11 mouse cellular contexts compared by ENCODE assay signal in the genomic region with DNA sequence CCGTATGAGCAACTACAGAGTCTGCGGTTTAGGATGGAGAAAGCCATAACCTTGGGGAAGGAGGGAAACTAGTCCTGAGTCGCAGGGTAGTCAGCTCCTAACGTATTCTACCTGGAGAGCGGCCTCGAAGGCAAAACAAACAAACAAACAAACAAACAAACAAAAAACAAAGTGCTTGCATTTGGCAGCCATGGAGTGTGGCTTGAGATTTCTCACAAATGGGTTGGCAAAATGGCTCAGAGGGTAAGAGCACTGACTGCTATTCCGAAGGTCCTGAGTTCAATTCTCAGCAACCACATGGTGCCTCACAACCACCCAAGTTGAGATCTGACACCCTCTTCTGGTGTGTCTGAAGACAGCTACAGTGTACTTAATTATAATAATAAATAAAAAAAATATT. TPM values are rescaled to one million over a fixed set of nuclear protein-coding genes. Genes with fewer than 3 reads are reported as not detected.
DNase-seq lines count a peak whose midpoint lies in the region; ATAC-seq and TF ChIP-seq lines count a peak whose summit lies in the region.
"Had no signal": no experiment of that assay in that cellular context is flagged by ENCODE, and none has a peak within 500 bp of the region (broad histone marks: within the 10 kb centered on the region; RNA-seq: fewer than 3 reads in every experiment).

No protein-coding gene starts in this region.

- H3K4me3 ChIP-seq in heart, embryonic 15.5 days: no peak overlapping the region
- H3K4me3 ChIP-seq in CH12.LX (replicated peaks in 1 of 3; ENCODE audit: low read depth in 2 of 3, low read length in 2 of 3, poor library complexity in 1 of 3): no peak overlapping the region
- H3K4me3 ChIP-seq in embryonic facial prominence, embryonic 14.5 days (ENCODE audit: low read depth, low read length): no peak overlapping the region
- H3K4me3 ChIP-seq in liver, embryonic 11.5 days (ENCODE audit: low read depth, low read length): no peak overlapping the region
- H3K4me3 ChIP-seq in hindbrain, embryonic 10.5 days: no peak overlapping the region

- no peak overlapping the region for H3K4me2 ChIP-seq in heart, embryonic 15.5 days
- H3K4me2 ChIP-seq in CH12.LX (ENCODE audit: insufficient read depth, low read depth, poor library complexity, severe bottlenecking): no peak overlapping the region
- no peak overlapping the region for H3K4me2 ChIP-seq in embryonic facial prominence, embryonic 14.5 days (ENCODE audit: low read depth, low read length)
- peak overlapping the region; percentile 3; the same call in 1 of the 2 replicates for H3K4me2 ChIP-seq in liver, embryonic 11.5 days

- 86% methylated on average over 7 of the region's 7 CpGs for WGBS in heart, embryonic 15.5 days
- WGBS in embryonic facial prominence, embryonic 14.5 days: 73% methylated on average over 7 of the region's 7 CpGs
- 79% methylated on average over 7 of the region's 7 CpGs for WGBS in liver, embryonic 11.5 days
- WGBS in hindbrain, embryonic 10.5 days: 83% methylated on average over 7 of the region's 7 CpGs

- H3K27me3 ChIP-seq in heart, embryonic 15.5 days: no peaks in the 10 kb centered on the region
- H3K27me3 ChIP-seq in CH12.LX (replicated peaks): peaks cover 10% of the 10 kb centered on the region
- no peaks in the 10 kb centered on the region for H3K27me3 ChIP-seq in embryonic facial prominence, embryonic 14.5 days (replicated peaks; ENCODE audit: control insufficient read depth, insufficient read depth, low read length)
- H3K27me3 ChIP-seq in liver, embryonic 11.5 days (replicated peaks; ENCODE audit: control insufficient read depth, insufficient read depth, low read length): no peaks in the 10 kb centered on the region
- peaks cover 7% of the 10 kb centered on the region for H3K27me3 ChIP-seq in hindbrain, embryonic 10.5 days (ENCODE audit: insufficient read depth, poor library complexity, severe bottlenecking)

- no peak for TF ChIP-seq RAD21 in CH12.LX (IDR thresholded peaks at IDR 0.05; ENCODE audit: low read depth, low read length)

- peaks cover 13% of the 10 kb centered on the region for H3K36me3 ChIP-seq in heart, embryonic 15.5 days
- peaks cover 12 to 14% of the 10 kb centered on the region in 2 experiments for H3K36me3 ChIP-seq in CH12.LX (replicated peaks in 1 of 2; ENCODE audit: control insufficient read depth in 1 of 2, insufficient read depth in 1 of 2, low read length in 1 of 2)
- peaks cover 13% of the 10 kb centered on the region for H3K36me3 ChIP-seq in embryonic facial prominence, embryonic 14.5 days (ENCODE audit: control insufficient read depth, insufficient read depth, low read length)
- H3K36me3 ChIP-seq in liver, embryonic 11.5 days (ENCODE audit: control insufficient read depth, insufficient read depth, low read length): peaks cover 8% of the 10 kb centered on the region; the same call in 1 of the 2 replicates
- peaks cover 14% of the 10 kb centered on the region for H3K36me3 ChIP-seq in hindbrain, embryonic 10.5 days

- in situ Hi-C loops in CH12.LX (cut with MboI; ENCODE audit: low pct_ligation_motif_present, low pct_unique_long_range_greater_than_20kb, low sequenced_read_pairs): no loop called here

- ATAC-seq in heart, embryonic 15.5 days (replicated peaks; ENCODE audit: insufficient number of reproducible peaks, insufficient read depth, low FRiP score, low read depth): no peak
- no peak for ATAC-seq in embryonic facial prominence, embryonic 14.5 days (ENCODE audit: low read depth)
- no peak for ATAC-seq in liver, embryonic 11.5 days (replicated peaks; ENCODE audit: low FRiP score)

- no peak for DNase-seq in heart, postnatal 25 days (ENCODE audit: low spot score)
- DNase-seq in CH12.LX (ENCODE audit: extremely low read depth): no peak
- no peak for DNase-seq in embryonic facial prominence, embryonic 14.5 days (ENCODE audit: low spot score)
- DNase-seq in liver, embryonic 11.5 days (ENCODE audit: low spot score): no peak
- DNase-seq in hindbrain, embryonic 10.5 days (ENCODE audit: low spot score): no peak
- DNase-seq in cerebellum, postnatal 10 days: no peak
- no peak for DNase-seq in ovary, postnatal 14 days (ENCODE audit: low spot score)
- DNase-seq: adrenal gland, postnatal 10 days; cerebellum, adult 11-12 months had no signal

- intact Hi-C loops in heart, postnatal 25 days (cut with DNase I): no loop called here

- peaks cover 72% of the 10 kb centered on the region for H3K4me1 ChIP-seq in heart, embryonic 15.5 days (replicated peaks)
- H3K4me1 ChIP-seq in CH12.LX (ENCODE audit: control insufficient read depth in 1 of 2, insufficient read depth in 2 of 2): peaks cover 2 to 23% of the 10 kb centered on the region in 2 experiments; a peak in 3 of 4 replicates
- H3K4me1 ChIP-seq in embryonic facial prominence, embryonic 14.5 days (ENCODE audit: control insufficient read depth, insufficient read depth, low read length): peaks cover 55% of the 10 kb centered on the region
- peaks cover 61% of the 10 kb centered on the region for H3K4me1 ChIP-seq in liver, embryonic 11.5 days (replicated peaks; ENCODE audit: control insufficient read depth, insufficient read depth, low read length)
- peaks cover 69% of the 10 kb centered on the region for H3K4me1 ChIP-seq in hindbrain, embryonic 10.5 days (replicated peaks)

- H3K79me2 ChIP-seq in CH12.LX (replicated peaks; ENCODE audit: control insufficient read depth, extremely low read depth, insufficient read depth, poor library complexity, severe bottlenecking): peaks cover 26% of the 10 kb centered on the region

- no peak for TF ChIP-seq EP300 in CH12.LX (IDR thresholded peaks at IDR 0.05; ENCODE audit: low read length)

- dilution Hi-C loops in CH12.LX (cut with MboI; ENCODE audit: extremely low pct_ligation_motif_present, extremely low pct_unique_long_range_greater_than_20kb, low sequenced_read_pairs): no loop called here

- TF ChIP-seq CTCF in CH12.LX (conservative IDR thresholded peaks at IDR 0.05 in 1 of 2, IDR thresholded peaks at IDR 0.05 in 1 of 2; ENCODE audit: low read depth in 2 of 2, low read length in 2 of 2): no peak

- H3K27ac ChIP-seq in heart, embryonic 15.5 days: peak overlapping the region; percentile 95
- H3K27ac ChIP-seq in CH12.LX (ENCODE audit: insufficient read depth, low read depth): no peak overlapping the region
- peak overlapping the region; percentile 97 for H3K27ac ChIP-seq in embryonic facial prominence, embryonic 14.5 days (replicated peaks; ENCODE audit: low read depth, low read length)
- peak overlapping the region; percentile 87 for H3K27ac ChIP-seq in liver, embryonic 11.5 days (ENCODE audit: low read depth, low read length)
- H3K27ac ChIP-seq in hindbrain, embryonic 10.5 days: no peak overlapping the region

- no peaks in the 10 kb centered on the region for H3K9me3 ChIP-seq in heart, embryonic 15.5 days (replicated peaks)
- H3K9me3 ChIP-seq in CH12.LX (replicated peaks; ENCODE audit: low read length): no peaks in the 10 kb centered on the region
- H3K9me3 ChIP-seq in embryonic facial prominence, embryonic 14.5 days (ENCODE audit: control insufficient read depth, low read length): no peaks in the 10 kb centered on the region
- no peaks in the 10 kb centered on the region for H3K9me3 ChIP-seq in liver, embryonic 11.5 days (ENCODE audit: control insufficient read depth, low read length)
- no peaks in the 10 kb centered on the region for H3K9me3 ChIP-seq in hindbrain, embryonic 10.5 days

- no peak for TF ChIP-seq POLR2A in CH12.LX (IDR thresholded peaks at IDR 0.05; ENCODE audit: low read depth, low read length)

- no peak overlapping the region for H3K9ac ChIP-seq in heart, embryonic 15.5 days
- no peak overlapping the region for H3K9ac ChIP-seq in CH12.LX (ENCODE audit: insufficient read depth, low read depth)
- no peak overlapping the region for H3K9ac ChIP-seq in embryonic facial prominence, embryonic 14.5 days (ENCODE audit: low read depth, low read length)
- H3K9ac ChIP-seq in liver, embryonic 11.5 days (ENCODE audit: low read depth, low read length): no peak overlapping the region

RNA-seq across cellular contexts. Expression of a gene that starts 2.3 kb away (rescaled TPM):
- polyA plus RNA-seq in heart, embryonic 15.5 days (2015; fragmentation: Nextera tagmentation; extraction: Ambion mirVana): 372 and 381 TPM in 2 replicates
- 100 to 1,000 TPM; 142 to 150 TPM for total RNA-seq in heart, postnatal 25 days (2021)
- 181 and 244 TPM in 2 replicates for total RNA-seq in CH12.LX (2012; rRNA removed)
- 221 and 263 TPM in 2 replicates for total RNA-seq in CH12.LX (2014; rRNA removed)
- 312 and 330 TPM in 2 replicates for polyA plus RNA-seq in CH12.LX (2012; ENCODE audit: insufficient read length, low read depth)
- polyA plus RNA-seq in embryonic facial prominence, embryonic 14.5 days (2014; fragmentation: Nextera tagmentation; extraction: Ambion mirVana): 507 and 572 TPM in 2 replicates
- 467 and 501 TPM in 2 replicates for polyA plus RNA-seq in liver, embryonic 11.5 days (2014; fragmentation: Nextera tagmentation; extraction: Ambion mirVana)
- polyA plus RNA-seq in hindbrain, embryonic 10.5 days (2016; fragmentation: Nextera tagmentation; extraction: Ambion mirVana): 405 and 407 TPM in 2 replicates

RNA-seq across cellular contexts. Expression of a gene that starts 3.3 kb away (rescaled TPM):
- polyA plus RNA-seq in heart, embryonic 15.5 days (2015; fragmentation: Nextera tagmentation; extraction: Ambion mirVana): 125 and 179 TPM in 2 replicates
- total RNA-seq in heart, postnatal 25 days (2021): 10 to 100 TPM; 27.6 to 29.7 TPM
- total RNA-seq in CH12.LX (2012; rRNA removed) (0.34 TPM in 2 replicates), CH12.LX (2014; rRNA removed) (0.05 and 0.11 TPM in 2 replicates)
- polyA plus RNA-seq in CH12.LX (2012; ENCODE audit: insufficient read length, low read depth): 0.33 and 0.63 TPM in 2 replicates
- polyA plus RNA-seq in embryonic facial prominence, embryonic 14.5 days (2014; fragmentation: Nextera tagmentation; extraction: Ambion mirVana): 200 and 225 TPM in 2 replicates
- 89.5 and 95.1 TPM in 2 replicates for polyA plus RNA-seq in liver, embryonic 11.5 days (2014; fragmentation: Nextera tagmentation; extraction: Ambion mirVana)
- 85.1 and 87.4 TPM in 2 replicates for polyA plus RNA-seq in hindbrain, embryonic 10.5 days (2016; fragmentation: Nextera tagmentation; extraction: Ambion mirVana)

RNA-seq across cellular contexts. Expression of a gene that starts 11.4 kb away (rescaled TPM):
- polyA plus RNA-seq in heart, embryonic 15.5 days (2015; fragmentation: Nextera tagmentation; extraction: Ambion mirVana): 12.4 and 13.9 TPM in 2 replicates
- total RNA-seq in heart, postnatal 25 days (2021): 10 to 100 TPM; 21.1 to 22.6 TPM
- total RNA-seq in CH12.LX (2012; rRNA removed): 3.7 and 5.7 TPM in 2 replicates
- total RNA-seq in CH12.LX (2014; rRNA removed): 1.9 and 2.5 TPM in 2 replicates
- 2.9 and 3.7 TPM in 2 replicates for polyA plus RNA-seq in CH12.LX (2012; ENCODE audit: insufficient read length, low read depth)
- 22.1 and 24.7 TPM in 2 replicates for polyA plus RNA-seq in embryonic facial prominence, embryonic 14.5 days (2014; fragmentation: Nextera tagmentation; extraction: Ambion mirVana)
- polyA plus RNA-seq in liver, embryonic 11.5 days (2014; fragmentation: Nextera tagmentation; extraction: Ambion mirVana): 58.6 and 60.2 TPM in 2 replicates
- 7.2 and 8.0 TPM in 2 replicates for polyA plus RNA-seq in hindbrain, embryonic 10.5 days (2016; fragmentation: Nextera tagmentation; extraction: Ambion mirVana)

RNA-seq across cellular contexts. Expression of a gene that starts 21.4 kb away (rescaled TPM):
- polyA plus RNA-seq in heart, embryonic 15.5 days (2015; fragmentation: Nextera tagmentation; extraction: Ambion mirVana): 8.9 and 11.9 TPM in 2 replicates
- 1 to 10 TPM; 5.9 to 6.8 TPM for total RNA-seq in heart, postnatal 25 days (2021)
- total RNA-seq in CH12.LX (2012; rRNA removed): 8.0 and 9.3 TPM in 2 replicates
- total RNA-seq in CH12.LX (2014; rRNA removed): 3.5 and 4.1 TPM in 2 replicates
- 8.4 and 11.6 TPM in 2 replicates for polyA plus RNA-seq in CH12.LX (2012; ENCODE audit: insufficient read length, low read depth)
- 17.4 and 22.4 TPM in 2 replicates for polyA plus RNA-seq in embryonic facial prominence, embryonic 14.5 days (2014; fragmentation: Nextera tagmentation; extraction: Ambion mirVana)
- polyA plus RNA-seq in liver, embryonic 11.5 days (2014; fragmentation: Nextera tagmentation; extraction: Ambion mirVana): 12.4 and 14.4 TPM in 2 replicates
- polyA plus RNA-seq in hindbrain, embryonic 10.5 days (2016; fragmentation: Nextera tagmentation; extraction: Ambion mirVana): 18.4 and 24.2 TPM in 2 replicates

RNA-seq across cellular contexts. Expression of a gene that starts 35.5 kb away (rescaled TPM):
- 2.4 and 4.2 TPM in 2 replicates for polyA plus RNA-seq in heart, embryonic 15.5 days (2015; fragmentation: Nextera tagmentation; extraction: Ambion mirVana)
- total RNA-seq in heart, postnatal 25 days (2021): under 1 TPM; 0.39 to 0.53 TPM
- total RNA-seq in CH12.LX (2012; rRNA removed) (not detected in 2 replicates), CH12.LX (2014; rRNA removed) (not detected in 2 replicates)
- not detected in 2 replicates for polyA plus RNA-seq in CH12.LX (2012; ENCODE audit: insufficient read length, low read depth)
- polyA plus RNA-seq in embryonic facial prominence, embryonic 14.5 days (2014; fragmentation: Nextera tagmentation; extraction: Ambion mirVana): 30.9 and 51.1 TPM in 2 replicates
- 5.4 and 8.2 TPM in 2 replicates for polyA plus RNA-seq in liver, embryonic 11.5 days (2014; fragmentation: Nextera tagmentation; extraction: Ambion mirVana)
- 3.7 and 6.7 TPM in 2 replicates for polyA plus RNA-seq in hindbrain, embryonic 10.5 days (2016; fragmentation: Nextera tagmentation; extraction: Ambion mirVana)
- total RNA-seq: megakaryocyte, adult 5-6 weeks had no signal

Comparison
In these comparisons a context has a peak if more than half of its experiments do, and no peak if none do; other contexts are left out.
1. H3K27ac ChIP-seq: peak in heart, embryonic 15.5 days (single experiment), embryonic facial prominence, embryonic 14.5 days (single experiment) and liver, embryonic 11.5 days (single experiment); none in CH12.LX (single experiment) and hindbrain, embryonic 10.5 days (single experiment).
2. RNA of a gene that starts 3.3 kb away (polyA plus RNA-seq): 200 to 225 TPM in embryonic facial prominence, embryonic 14.5 days, 125 to 179 TPM in heart, embryonic 15.5 days, 89.5 to 95.1 TPM in liver, embryonic 11.5 days and 85.1 to 87.4 TPM in hindbrain, embryonic 10.5 days; 0.33 to 0.63 TPM in CH12.LX; every median in the first group is over 10 times any median in the second.